In genomic region chr7:106644222-106644870, GRCm38 (mm10) we compare ENCODE assay signal across 19 mouse cellular contexts. TPM values are rescaled to one million over a fixed set of nuclear protein-coding genes. Genes with fewer than 3 reads are reported as not detected.
A peak's percentile ranks its signal among the peaks of the same experiment; 100 is the strongest.
DNase-seq lines count a peak whose midpoint lies in the region; ATAC-seq and TF ChIP-seq lines count a peak whose summit lies in the region.
"Had no signal": no experiment of that assay in that cellular context is flagged by ENCODE, and none has a peak within 500 bp of the region (broad histone marks: within the 10 kb centered on the region; RNA-seq: fewer than 3 reads in every experiment).

No protein-coding gene starts in this region.

- H3K79me2 ChIP-seq in CH12.LX (replicated peaks; ENCODE audit: control insufficient read depth, extremely low read depth, insufficient read depth, poor library complexity, severe bottlenecking): no peaks in the 10 kb centered on the region; the same call in 1 of the 2 replicates

- intact Hi-C loops in heart, postnatal 36 days (cut with DNase I): no loop called here

- no peak for ATAC-seq in lung, postnatal 0 days
- ATAC-seq in liver, postnatal 0 days: peak; percentile 51; the same call in 1 of the 2 replicates

- TF ChIP-seq POLR2A in CH12.LX (IDR thresholded peaks at IDR 0.05; ENCODE audit: low read depth, low read length): peak; percentile 61
- TF ChIP-seq POLR2A in small intestine, adult 2 months (IDR thresholded peaks at IDR 0.05; ENCODE audit: low read depth, low read length): no peak

- in situ Hi-C loops in CH12.LX (cut with MboI; ENCODE audit: low pct_ligation_motif_present, low pct_unique_long_range_greater_than_20kb, low sequenced_read_pairs): no loop called here

- no peak overlapping the region for H3K4me3 ChIP-seq in lung, postnatal 0 days (ENCODE audit: low read depth, low read length)
- peak overlapping the region; percentile 37 to 63 (median 45) for H3K4me3 ChIP-seq in CH12.LX (replicated peaks in 1 of 3; ENCODE audit: low read depth in 2 of 3, low read length in 2 of 3, poor library complexity in 1 of 3)
- peak overlapping the region; percentile 38 for H3K4me3 ChIP-seq in liver, postnatal 0 days (ENCODE audit: low read depth, low read length)
- peak overlapping the region; percentile 47 for H3K4me3 ChIP-seq in small intestine, adult 2 months (ENCODE audit: low read depth, low read length)
- H3K4me3 ChIP-seq: forebrain, embryonic 12.5 days; heart, embryonic 12.5 days; hindbrain, embryonic 13.5 days; lung, embryonic 15.5 days had no signal

- peak; percentile 7 for DNase-seq in lung, postnatal 0 days (ENCODE audit: low spot score)
- no peak for DNase-seq in lung, postnatal 14 days
- no peak for DNase-seq in CH12.LX (ENCODE audit: extremely low read depth)
- no peak for DNase-seq in liver, postnatal 0 days
- DNase-seq in layer of hippocampus, postnatal 14 days (ENCODE audit: low spot score in 2 of 2): no peak
- no peak for DNase-seq in heart, postnatal 36 days
- DNase-seq in layer of hippocampus, adult 18-20 months (ENCODE audit: low spot score in 2 of 2): no peak
- DNase-seq: adrenal gland, postnatal 36 days; kidney, adult 8-10 months; right cerebral cortex, postnatal 25 days had no signal

- TF ChIP-seq RAD21 in CH12.LX (IDR thresholded peaks at IDR 0.05; ENCODE audit: low read depth, low read length): no peak

- dilution Hi-C loops in CH12.LX (cut with MboI; ENCODE audit: extremely low pct_ligation_motif_present, extremely low pct_unique_long_range_greater_than_20kb, low sequenced_read_pairs): no loop called here

- TF ChIP-seq CTCF in lung, postnatal 0 days (IDR thresholded peaks at IDR 0.05): no peak
- no peak; a peak in 1 of 4 replicates for TF ChIP-seq CTCF in CH12.LX (conservative IDR thresholded peaks at IDR 0.05 in 1 of 2, IDR thresholded peaks at IDR 0.05 in 1 of 2; ENCODE audit: low read depth in 2 of 2, low read length in 2 of 2)
- no peak for TF ChIP-seq CTCF in liver, postnatal 0 days (IDR thresholded peaks at IDR 0.05; ENCODE audit: low read depth)
- TF ChIP-seq CTCF in small intestine, adult 2 months (IDR thresholded peaks at IDR 0.05; ENCODE audit: extremely low read depth, insufficient read length, insufficient replicate concordance, low read depth, low read length): no peak

- H3K9me3 ChIP-seq in lung, postnatal 0 days (ENCODE audit: low read length): no peaks in the 10 kb centered on the region
- H3K9me3 ChIP-seq in CH12.LX (replicated peaks; ENCODE audit: low read length): no peaks in the 10 kb centered on the region
- no peaks in the 10 kb centered on the region for H3K9me3 ChIP-seq in liver, postnatal 0 days (ENCODE audit: low read length)
- H3K9me3 ChIP-seq: forebrain, embryonic 12.5 days; heart, embryonic 12.5 days; hindbrain, embryonic 13.5 days; lung, embryonic 15.5 days had no signal

- H3K36me3 ChIP-seq in lung, postnatal 0 days (ENCODE audit: insufficient read depth, low read length): no peaks in the 10 kb centered on the region
- H3K36me3 ChIP-seq in CH12.LX (replicated peaks in 1 of 2; ENCODE audit: control insufficient read depth in 1 of 2, insufficient read depth in 1 of 2, low read length in 1 of 2): no peaks in the 10 kb centered on the region
- no peaks in the 10 kb centered on the region for H3K36me3 ChIP-seq in liver, postnatal 0 days (replicated peaks; ENCODE audit: insufficient read depth, low read length)
- H3K36me3 ChIP-seq in small intestine, adult 2 months (ENCODE audit: control insufficient read depth, insufficient read depth, low read length): no peaks in the 10 kb centered on the region
- H3K36me3 ChIP-seq: forebrain, embryonic 12.5 days; heart, embryonic 12.5 days; hindbrain, embryonic 13.5 days; lung, embryonic 15.5 days had no signal

- H3K4me2 ChIP-seq in lung, postnatal 0 days (replicated peaks; ENCODE audit: low read depth, low read length): no peak overlapping the region
- peak overlapping the region; percentile 90 for H3K4me2 ChIP-seq in CH12.LX (ENCODE audit: insufficient read depth, low read depth, poor library complexity, severe bottlenecking)
- peak overlapping the region; percentile 31 for H3K4me2 ChIP-seq in liver, postnatal 0 days (ENCODE audit: low read depth, low read length)
- H3K4me2 ChIP-seq: forebrain, embryonic 12.5 days; heart, embryonic 12.5 days; hindbrain, embryonic 13.5 days; lung, embryonic 15.5 days had no signal

- no peak overlapping the region for H3K9ac ChIP-seq in lung, postnatal 0 days (replicated peaks; ENCODE audit: low read depth)
- peak overlapping the region; percentile 63 for H3K9ac ChIP-seq in CH12.LX (ENCODE audit: insufficient read depth, low read depth)
- no peak overlapping the region for H3K9ac ChIP-seq in liver, postnatal 0 days (replicated peaks)
- H3K9ac ChIP-seq: forebrain, embryonic 12.5 days; heart, embryonic 12.5 days; hindbrain, embryonic 13.5 days; lung, embryonic 15.5 days had no signal

- no peak for TF ChIP-seq EP300 in lung, postnatal 0 days (IDR thresholded peaks at IDR 0.05)
- no peak for TF ChIP-seq EP300 in CH12.LX (IDR thresholded peaks at IDR 0.05; ENCODE audit: low read length)
- TF ChIP-seq EP300 in liver, postnatal 0 days (IDR thresholded peaks at IDR 0.05; ENCODE audit: low read depth): no peak

- H3K27ac ChIP-seq in lung, postnatal 0 days (ENCODE audit: low read length): no peak overlapping the region
- peak overlapping the region; percentile 55 for H3K27ac ChIP-seq in CH12.LX (ENCODE audit: insufficient read depth, low read depth)
- H3K27ac ChIP-seq in liver, postnatal 0 days (ENCODE audit: low read depth): peak overlapping the region; percentile 55; the same call in 1 of the 2 replicates
- 0 out of 2 replicates have a peak overlapping the region, but pooled peaks have one; percentile 41 for H3K27ac ChIP-seq in small intestine, adult 2 months (ENCODE audit: insufficient read depth, low read depth, low read length)
- H3K27ac ChIP-seq: forebrain, embryonic 12.5 days; hindbrain, embryonic 13.5 days; lung, embryonic 15.5 days had no signal

- WGBS in lung, postnatal 0 days: 48% methylated on average over 3 of the region's 3 CpGs
- WGBS in liver, postnatal 0 days (ENCODE audit: insufficient replicate concordance): 36% methylated on average over 3 of the region's 3 CpGs
- 51% methylated on average over 3 of the region's 3 CpGs for WGBS in small intestine, adult 2 months

- H3K27me3 ChIP-seq in lung, postnatal 0 days (replicated peaks; ENCODE audit: insufficient read depth, low read length): no peaks in the 10 kb centered on the region
- no peaks in the 10 kb centered on the region for H3K27me3 ChIP-seq in CH12.LX (replicated peaks)
- no peaks in the 10 kb centered on the region for H3K27me3 ChIP-seq in liver, postnatal 0 days (ENCODE audit: insufficient read depth, low read length)
- no peaks in the 10 kb centered on the region for H3K27me3 ChIP-seq in small intestine, adult 2 months (ENCODE audit: control insufficient read depth, insufficient read depth, low read length)
- H3K27me3 ChIP-seq: forebrain, embryonic 12.5 days; heart, embryonic 12.5 days; hindbrain, embryonic 13.5 days; lung, embryonic 15.5 days had no signal

- H3K4me1 ChIP-seq in lung, postnatal 0 days (ENCODE audit: insufficient read depth, low read depth, low read length): no peaks in the 10 kb centered on the region
- H3K4me1 ChIP-seq in CH12.LX (ENCODE audit: control insufficient read depth in 1 of 2, insufficient read depth in 2 of 2): peaks cover 2 to 29% of the 10 kb centered on the region in 2 experiments; a peak in 2 of 4 replicates
- H3K4me1 ChIP-seq in liver, postnatal 0 days (ENCODE audit: insufficient read depth): no peaks in the 10 kb centered on the region
- no peaks in the 10 kb centered on the region for H3K4me1 ChIP-seq in small intestine, adult 2 months (ENCODE audit: control insufficient read depth, insufficient read depth, insufficient read length, low read length)
- H3K4me1 ChIP-seq: forebrain, embryonic 12.5 days; heart, embryonic 12.5 days; hindbrain, embryonic 13.5 days; lung, embryonic 15.5 days had no signal

TF ChIP-seq in CH12.LX, 34 proteins besides CTCF, POLR2A, EP300 and RAD21:
- TF ChIP-seq JUN (IDR thresholded peaks at IDR 0.05; ENCODE audit: insufficient read depth, low read depth, low read length): no peak
- TF ChIP-seq CHD1 (IDR thresholded peaks at IDR 0.05; ENCODE audit: low read depth, low read length): 0 out of 2 replicates have a peak, but pooled peaks have one; percentile 37
- no peak for TF ChIP-seq E2F4 (IDR thresholded peaks at IDR 0.05; ENCODE audit: insufficient replicate concordance, low read depth, low read length)
- no peak for TF ChIP-seq BHLHE40 (IDR thresholded peaks at IDR 0.05; ENCODE audit: low read depth, low read length)
- no peak for TF ChIP-seq NRF1 (IDR thresholded peaks at IDR 0.05; ENCODE audit: low read depth, low read length)
- TF ChIP-seq HCFC1 (IDR thresholded peaks at IDR 0.05; ENCODE audit: low read depth, low read length): no peak
TF ChIP-seq in CH12.LX: peak in this region for 1.

RNA-seq across cellular contexts. Expression of gene Olfr693, which starts 36.0 kb away (rescaled TPM):
- polyA plus RNA-seq in lung, postnatal 0 days (2015; fragmentation: Nextera tagmentation; extraction: Ambion mirVana): not detected in 2 replicates
- not detected in 2 replicates for total RNA-seq in CH12.LX (2012; rRNA removed)
- total RNA-seq in CH12.LX (2014; rRNA removed): not detected in 2 replicates
- polyA plus RNA-seq in CH12.LX (2012; ENCODE audit: insufficient read length, low read depth): not detected in 2 replicates
- polyA plus RNA-seq in liver, postnatal 0 days (2015; fragmentation: Nextera tagmentation; extraction: Ambion mirVana): not detected in 2 replicates
- polyA plus RNA-seq in small intestine, adult 2 months (2012; rRNA removed): not detected in 2 replicates
- not detected for total RNA-seq in layer of hippocampus, postnatal 14 days (2021)
- total RNA-seq in heart, postnatal 36 days (2021): not detected
- total RNA-seq in layer of hippocampus, adult 18-20 months (2021): not detected
- total RNA-seq: adrenal gland, postnatal 36 days; gastrocnemius, adult 8-10 months; layer of hippocampus, postnatal 10 days; left cerebral cortex, postnatal 36 days had no signal
- polyA plus RNA-seq: embryonic facial prominence, embryonic 14.5 days; forebrain, embryonic 12.5 days; heart, embryonic 12.5 days; hindbrain, embryonic 13.5 days; lung, embryonic 15.5 days had no signal

RNA-seq across cellular contexts. Expression of gene Olfr694, which starts 47.3 kb away (rescaled TPM):
- not detected in 2 replicates for polyA plus RNA-seq in lung, postnatal 0 days (2015; fragmentation: Nextera tagmentation; extraction: Ambion mirVana)
- not detected in 2 replicates for total RNA-seq in CH12.LX (2012; rRNA removed)
- total RNA-seq in CH12.LX (2014; rRNA removed): not detected in 2 replicates
- not detected in 2 replicates for polyA plus RNA-seq in CH12.LX (2012; ENCODE audit: insufficient read length, low read depth)
- polyA plus RNA-seq in liver, postnatal 0 days (2015; fragmentation: Nextera tagmentation; extraction: Ambion mirVana): not detected in 2 replicates
- not detected in 2 replicates for polyA plus RNA-seq in small intestine, adult 2 months (2012; rRNA removed)
- not detected for total RNA-seq in layer of hippocampus, postnatal 14 days (2021)
- not detected for total RNA-seq in heart, postnatal 36 days (2021)
- not detected for total RNA-seq in layer of hippocampus, adult 18-20 months (2021)
- total RNA-seq: adrenal gland, postnatal 36 days; gastrocnemius, adult 8-10 months; layer of hippocampus, postnatal 10 days; left cerebral cortex, postnatal 36 days had no signal
- polyA plus RNA-seq: embryonic facial prominence, embryonic 14.5 days; forebrain, embryonic 12.5 days; heart, embryonic 12.5 days; hindbrain, embryonic 13.5 days; lung, embryonic 15.5 days had no signal
